Mouse (Mus musculus) ES-Bruce4 (cell line): ENCODE measurements around the gene Olfr520.

Experiments used
- CTCF ChIP-seq: IDR thresholded peaks from one replicate; pipeline ENCODE4 v1.8.1; 2011; ENCODE audit warnings: low read depth, low read length
- EP300 ChIP-seq: IDR thresholded peaks from 2 replicates; pipeline ENCODE4 v1.6.1; 2011; ENCODE audit warnings: low read depth, low read length; ENCODE audit not compliant: insufficient read depth
- POLR2A ChIP-seq: IDR thresholded peaks from one replicate; pipeline ENCODE4 v1.8.1; 2011; ENCODE audit warnings: low read length; ENCODE audit not compliant: insufficient read depth

DNA sequence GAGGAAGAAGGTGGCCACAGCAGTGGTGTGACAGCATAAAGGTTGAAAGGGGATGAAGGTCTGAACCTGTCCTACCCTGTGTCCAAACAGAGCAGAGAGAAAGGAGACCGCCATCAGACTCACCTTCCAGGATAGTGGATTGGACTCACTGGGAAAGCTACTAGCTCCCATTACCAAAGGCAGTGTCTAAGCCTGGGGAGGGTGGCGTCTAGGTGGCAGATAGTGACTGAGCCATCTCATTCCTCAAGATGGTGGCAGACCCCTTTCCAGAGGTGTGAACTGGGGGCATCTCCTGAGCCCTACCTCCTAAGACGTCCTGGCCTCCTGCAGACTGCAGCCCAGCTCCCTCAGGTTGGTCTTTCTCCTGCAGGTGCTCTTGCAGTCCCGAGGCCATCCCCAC is 29.4 kb upstream of the Olfr520 start:
- TF ChIP-seq CTCF (no peak), EP300 (no peak), POLR2A (no peak)
